Mouse (Mus musculus): ENCODE measurements at regions not wholly inside any gene's neighbourhood (a gene's known extent, or its start where the extent isn't known, plus 50 kb on each side); places are given as distances from the start of the nearest gene placed in this dataset.
A peak's percentile ranks its signal among the peaks of the same experiment; 100 is the strongest.

DNA sequence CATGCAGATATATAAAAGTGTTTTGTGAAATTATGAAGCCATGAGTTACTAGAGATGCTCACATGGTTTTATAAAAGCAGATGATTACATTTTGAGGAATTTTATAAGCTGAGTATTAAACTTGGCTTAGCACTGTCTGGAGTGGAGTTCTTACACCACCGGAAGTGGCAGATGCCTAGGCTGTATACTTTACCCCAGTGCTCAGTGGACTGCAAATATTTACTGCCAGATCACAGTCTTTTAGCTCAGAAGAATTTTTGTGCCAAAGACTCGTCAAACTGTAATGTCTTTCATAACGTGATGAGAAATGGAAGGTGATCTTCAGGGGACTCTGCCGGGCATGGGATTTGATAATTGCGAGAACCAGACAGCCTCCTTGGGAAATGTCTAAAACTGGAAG lies 136.1 kb upstream of the 9330182O14Rik start:
- no peak for DNase-seq (ENCODE audit: low spot score)

DNA sequence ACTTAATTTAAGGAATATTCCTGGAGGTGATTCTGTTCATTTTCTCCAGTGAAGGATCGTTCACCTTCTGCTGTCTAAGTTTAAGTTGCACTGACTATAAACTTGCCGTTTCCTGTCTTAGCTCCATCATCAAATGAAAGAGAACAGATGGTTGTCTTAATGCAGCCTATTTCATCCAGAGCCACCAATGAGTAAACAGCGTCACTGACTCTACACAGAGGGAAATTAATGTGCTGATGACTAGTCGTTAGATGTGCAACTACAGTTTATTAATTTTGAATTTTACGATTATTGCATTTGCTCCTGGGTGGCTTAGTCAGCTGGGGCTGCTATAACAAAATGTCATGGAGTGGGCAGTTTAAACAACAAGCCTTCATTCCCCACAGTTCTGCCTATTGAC lies 134.1 kb upstream of the 9330182O14Rik start:
- DNase-seq (ENCODE audit: low spot score), result no peak

DNA sequence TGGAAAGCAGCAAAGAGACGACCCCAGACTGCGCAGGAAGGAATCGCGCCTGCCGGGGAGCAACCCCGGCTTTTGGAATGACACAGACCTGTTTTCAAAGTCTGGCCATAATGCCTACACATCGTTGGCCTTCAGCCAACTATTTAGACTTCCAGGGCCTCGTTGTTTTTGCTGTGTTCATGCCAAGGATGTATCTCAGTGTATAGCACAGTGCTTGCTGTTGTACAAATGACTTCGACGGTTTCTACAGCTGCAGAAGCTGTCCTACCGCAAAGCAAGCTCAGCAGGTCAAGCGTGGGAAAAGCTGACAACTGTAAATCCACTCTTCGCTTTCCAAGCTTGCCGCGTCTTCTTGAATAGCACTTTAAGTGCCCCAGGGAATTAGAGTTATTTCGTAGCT lies 129.1 kb upstream of the 9330182O14Rik start:
- DNase-seq (ENCODE audit: low spot score), result no peak

DNA sequence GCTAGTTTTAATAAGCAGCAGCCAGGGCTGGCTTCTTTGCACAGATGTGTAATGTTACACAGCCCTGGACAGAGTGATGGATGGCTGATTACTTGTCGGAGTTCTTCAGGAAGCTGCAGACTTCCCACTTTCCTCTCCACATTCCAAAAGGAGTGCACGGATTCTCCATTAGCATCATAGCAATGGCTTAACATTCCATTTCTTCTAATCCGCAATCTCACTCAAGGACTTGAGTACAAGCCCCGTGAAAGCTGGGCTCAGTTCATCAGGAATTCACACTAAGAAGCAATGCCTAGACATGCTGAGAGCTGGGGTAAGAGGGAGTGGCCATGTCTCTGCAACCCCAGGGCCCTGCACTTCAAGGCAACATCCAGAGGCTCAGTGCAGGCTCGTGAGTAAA lies 126.3 kb upstream of the 9330182O14Rik start:
- DNase-seq (ENCODE audit: low spot score), result no peak

DNA sequence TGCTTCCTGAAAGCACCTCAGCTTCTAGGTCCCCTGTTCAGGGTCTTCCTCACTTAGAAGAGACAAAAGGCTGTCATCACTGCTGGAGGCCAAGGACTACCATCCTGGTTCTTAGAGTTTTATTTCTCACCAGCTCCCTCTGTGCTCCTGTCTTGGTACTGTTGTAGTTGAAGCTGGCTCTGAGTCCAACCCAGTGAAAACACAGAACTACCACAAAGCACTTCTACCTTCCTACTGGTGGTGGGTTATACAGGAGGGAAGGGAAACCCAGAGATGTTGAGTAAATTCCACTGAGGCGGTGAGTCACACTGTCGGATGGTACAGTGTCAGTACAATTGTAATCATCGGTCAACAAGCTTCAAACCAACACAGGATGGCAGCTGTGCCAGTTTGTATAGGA lies 120.3 kb upstream of the 9330182O14Rik start:
- no peak for DNase-seq (ENCODE audit: low spot score)

DNA sequence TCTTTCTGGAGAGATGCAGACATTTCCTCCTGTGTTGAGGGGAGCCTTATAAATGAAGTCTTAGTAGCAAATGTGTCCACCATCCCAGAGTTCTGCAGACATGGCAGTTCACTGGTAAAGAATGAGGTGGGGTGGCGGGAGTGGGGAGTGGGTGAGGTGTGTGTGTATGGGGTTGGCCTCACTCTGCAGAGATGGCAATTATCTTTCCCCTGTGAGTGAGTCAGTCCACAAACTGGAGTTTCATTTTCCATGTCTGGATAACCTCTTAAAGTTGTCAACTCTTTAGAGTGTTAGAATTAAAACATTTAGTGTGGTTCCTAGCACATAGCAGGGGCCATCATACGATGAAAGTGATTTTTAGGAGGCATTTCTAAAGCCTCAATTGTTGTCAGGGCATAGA lies 117.1 kb upstream of the 9330182O14Rik start:
- no peak for DNase-seq (ENCODE audit: low spot score)

DNA sequence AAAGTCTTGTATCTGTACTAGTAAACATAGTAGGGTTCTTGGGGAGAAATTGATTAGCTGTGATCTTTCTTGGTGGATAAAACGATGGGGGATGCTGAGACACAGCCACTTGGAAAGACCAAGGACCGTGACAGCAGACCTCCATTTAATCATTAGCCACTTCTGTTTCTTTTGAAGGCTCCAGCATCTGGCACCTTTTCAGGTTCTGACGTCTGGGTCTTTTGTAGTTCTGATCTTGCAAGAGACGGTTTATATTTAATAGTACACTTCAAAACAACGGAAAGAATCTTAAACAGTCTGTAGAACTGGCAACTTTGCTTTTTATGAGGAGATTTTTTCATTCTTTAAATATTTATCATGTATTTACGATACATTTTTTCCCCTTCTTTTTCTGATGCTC lies 116.6 kb upstream of the 9330182O14Rik start:
- DNase-seq (ENCODE audit: low spot score), result no peak

DNA sequence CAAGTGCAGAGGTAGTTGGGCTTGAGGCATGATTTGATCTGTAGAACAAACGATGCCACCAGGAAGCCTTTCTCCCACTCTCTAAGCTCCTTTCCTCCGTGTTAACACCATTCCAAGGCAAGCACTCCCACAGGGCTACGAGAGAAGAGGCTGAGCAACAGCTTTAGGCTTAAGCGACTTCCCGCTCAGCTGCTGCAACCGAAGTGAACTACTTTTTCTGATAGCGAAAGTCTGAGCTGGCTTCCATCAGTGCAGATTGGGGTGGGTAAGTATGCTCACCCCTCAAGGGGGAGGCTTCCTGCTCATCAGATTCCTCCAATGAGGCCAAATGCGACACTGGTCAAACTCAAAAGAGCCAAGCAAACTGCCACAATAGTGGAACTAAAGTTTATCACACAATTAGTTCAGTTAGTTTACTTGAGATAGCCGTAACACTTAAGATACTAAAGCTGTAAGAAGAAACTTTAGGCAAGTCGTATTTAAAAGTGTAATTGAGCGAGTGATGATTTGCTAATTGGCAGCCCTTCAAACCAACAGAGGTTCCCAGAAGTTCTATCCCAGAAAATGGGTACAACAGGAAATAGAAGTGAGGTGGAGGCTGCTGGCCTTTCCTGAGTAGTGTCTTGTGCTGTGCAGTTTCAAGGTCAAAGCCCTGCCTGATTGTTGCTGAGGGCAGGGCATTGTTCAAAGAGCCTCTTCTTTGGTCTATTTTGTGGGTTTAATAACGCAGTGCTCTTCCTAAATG lies 115.9 kb upstream of the 9330182O14Rik start:
- no peak for DNase-seq (ENCODE audit: low spot score)

DNA sequence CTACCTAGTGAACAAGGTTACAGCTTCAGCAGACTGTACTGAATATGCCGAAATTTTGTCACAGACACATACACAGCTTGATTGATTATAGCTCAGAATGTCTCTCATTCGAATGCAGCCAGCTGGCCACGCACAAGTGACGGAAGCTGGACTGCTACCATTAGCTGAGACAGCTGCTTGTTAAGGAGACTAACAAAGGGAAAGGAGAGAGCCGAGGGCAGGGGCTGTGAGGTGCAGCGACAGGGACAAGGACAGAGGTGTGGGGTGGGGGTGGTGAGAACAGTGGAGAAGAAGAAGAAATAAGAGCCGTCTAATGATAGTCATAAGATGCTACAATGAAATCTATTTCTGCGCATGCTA lies 115.4 kb upstream of the 9330182O14Rik start:
- no peak for DNase-seq (ENCODE audit: low spot score)

DNA sequence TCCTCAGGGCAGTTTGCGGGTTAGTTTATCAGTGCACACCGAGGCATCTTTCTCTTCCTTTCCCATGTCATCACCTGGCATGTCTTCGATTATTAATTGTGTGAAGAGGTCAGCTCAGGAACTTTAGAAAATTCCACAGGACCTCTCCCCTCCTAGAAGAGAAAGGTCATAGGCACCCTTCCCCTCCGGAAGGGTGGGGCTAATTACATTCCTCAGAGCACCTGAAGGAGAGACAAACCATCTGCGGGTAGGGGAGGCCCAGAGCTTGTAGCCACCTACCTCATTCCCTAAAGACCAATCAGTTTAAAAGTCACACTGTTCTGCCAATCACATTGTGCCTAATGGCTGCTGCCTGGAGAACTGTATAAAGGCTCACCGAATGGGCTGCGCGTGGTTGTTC lies 114.9 kb upstream of the 9330182O14Rik start:
- no peak for DNase-seq (ENCODE audit: low spot score)

DNA sequence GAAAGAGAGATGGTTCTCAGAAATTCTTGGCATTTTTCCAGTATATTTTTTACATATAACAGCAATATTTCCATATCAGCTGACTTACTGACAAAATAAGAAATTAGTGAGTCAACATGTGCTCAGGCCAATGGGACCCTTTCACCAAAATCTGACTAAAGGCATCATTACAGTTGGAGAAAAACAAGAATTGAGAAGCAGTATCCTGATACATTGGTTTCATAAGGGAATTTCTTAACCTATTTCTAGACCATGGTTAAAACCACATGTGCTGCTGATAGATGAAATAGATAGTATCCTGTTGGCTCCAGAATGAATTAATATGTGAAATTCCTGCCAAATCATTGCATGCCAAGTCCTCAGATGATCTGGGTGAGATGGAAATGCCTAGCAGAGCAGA lies 114.1 kb upstream of the 9330182O14Rik start:
- no peak for DNase-seq (ENCODE audit: low spot score)

DNA sequence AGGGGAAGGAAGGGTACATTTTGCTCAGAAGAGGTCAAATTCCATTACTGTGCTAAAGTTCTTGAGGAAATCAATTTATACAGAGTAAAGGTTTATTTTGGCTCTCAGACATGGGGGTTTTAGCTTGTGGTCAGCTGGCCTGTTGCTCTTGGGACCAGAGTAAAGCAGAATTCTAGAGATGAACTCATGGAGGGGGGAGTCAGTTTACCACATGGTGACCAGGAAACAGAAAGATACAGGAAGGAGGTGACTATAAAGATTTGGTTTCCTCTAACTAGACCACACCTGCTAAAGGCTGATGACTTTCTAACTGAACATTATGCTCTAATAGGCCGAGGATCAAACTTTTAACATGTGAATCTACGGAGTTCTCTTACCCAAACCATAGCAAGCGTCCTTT lies 113.5 kb upstream of the 9330182O14Rik start:
- no peak for DNase-seq (ENCODE audit: low spot score)

DNA sequence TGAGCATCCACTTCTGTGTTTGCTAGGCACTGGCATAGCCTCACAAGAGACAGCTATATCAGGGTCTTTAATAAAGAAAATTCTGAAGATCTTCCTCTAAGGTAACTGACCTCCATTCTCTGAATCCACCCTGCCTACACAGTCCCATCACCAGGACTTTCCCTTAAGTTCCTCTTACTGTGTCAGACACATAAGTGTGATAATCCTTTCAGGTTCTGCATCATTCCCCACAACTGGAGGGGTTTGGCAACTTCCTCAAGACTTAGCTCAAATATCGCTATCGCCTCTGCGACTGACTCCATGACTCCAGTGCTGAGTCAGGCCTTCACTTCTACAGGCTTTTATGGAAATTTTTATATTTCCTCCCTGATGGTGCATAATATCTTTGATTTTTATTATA lies 111.0 kb upstream of the 9330182O14Rik start:
- no peak for DNase-seq (ENCODE audit: low spot score)

DNA sequence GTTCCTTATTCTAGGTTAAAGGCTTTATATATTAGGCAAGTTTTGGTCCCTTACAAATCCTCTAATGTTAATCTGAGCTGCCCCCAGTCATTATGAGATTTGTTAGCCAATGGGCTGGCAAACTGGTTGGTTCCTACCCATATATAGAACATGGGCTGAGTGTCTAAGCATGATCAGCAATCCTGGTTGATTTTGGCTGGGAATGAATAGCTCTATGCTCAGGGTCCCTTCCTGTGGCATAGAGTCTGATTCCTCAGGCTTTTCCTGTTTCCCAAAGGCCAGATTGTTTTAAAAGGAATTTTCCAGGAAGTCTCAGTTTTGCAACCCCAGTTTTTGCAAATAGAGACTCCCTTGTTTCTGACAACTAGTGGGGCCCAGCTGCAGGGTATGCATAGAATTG lies 102.1 kb upstream of the 9330182O14Rik start:
- no peak for DNase-seq (ENCODE audit: low spot score)

DNA sequence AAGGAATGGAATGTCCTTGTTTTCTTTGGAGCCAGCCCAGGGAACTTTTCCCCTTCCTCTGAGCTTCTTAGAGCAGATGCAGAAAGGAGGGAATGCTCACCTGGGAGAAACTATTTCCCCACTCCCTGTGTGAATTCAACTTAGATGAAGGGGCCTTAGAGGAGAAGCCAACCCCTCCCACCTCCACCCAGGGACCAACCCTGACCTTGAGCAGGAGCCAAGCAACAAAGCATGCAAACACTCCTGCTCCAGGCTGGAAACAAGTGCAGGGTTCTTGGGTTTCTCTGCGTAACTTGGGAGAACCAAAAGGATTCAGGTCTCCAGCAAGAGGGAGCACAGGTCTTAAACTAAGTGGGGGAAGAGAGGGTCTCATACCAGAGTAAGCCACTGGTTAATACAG lies 98.0 kb upstream of the 9330182O14Rik start:
- no peak for DNase-seq (ENCODE audit: low spot score)

DNA sequence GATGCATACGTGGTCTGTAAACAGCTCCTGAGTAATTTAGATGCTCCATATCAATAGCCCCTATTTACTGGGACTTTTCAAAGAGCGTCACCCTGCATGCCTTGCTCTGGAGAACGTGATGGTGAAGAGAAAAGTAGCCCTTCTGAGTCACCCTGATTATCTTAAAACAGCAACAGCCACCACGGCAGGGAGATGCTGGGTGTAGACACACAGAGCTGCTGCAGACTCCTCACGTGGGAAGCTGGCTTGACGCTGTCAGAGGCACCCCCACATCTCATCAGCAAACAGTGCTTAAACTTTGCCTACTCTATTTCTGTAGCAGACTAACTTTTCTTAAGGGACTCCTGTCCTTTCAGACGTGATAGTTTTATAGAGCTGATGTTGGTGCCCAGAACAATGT lies 96.9 kb upstream of the 9330182O14Rik start:
- no peak for DNase-seq (ENCODE audit: low spot score)

DNA sequence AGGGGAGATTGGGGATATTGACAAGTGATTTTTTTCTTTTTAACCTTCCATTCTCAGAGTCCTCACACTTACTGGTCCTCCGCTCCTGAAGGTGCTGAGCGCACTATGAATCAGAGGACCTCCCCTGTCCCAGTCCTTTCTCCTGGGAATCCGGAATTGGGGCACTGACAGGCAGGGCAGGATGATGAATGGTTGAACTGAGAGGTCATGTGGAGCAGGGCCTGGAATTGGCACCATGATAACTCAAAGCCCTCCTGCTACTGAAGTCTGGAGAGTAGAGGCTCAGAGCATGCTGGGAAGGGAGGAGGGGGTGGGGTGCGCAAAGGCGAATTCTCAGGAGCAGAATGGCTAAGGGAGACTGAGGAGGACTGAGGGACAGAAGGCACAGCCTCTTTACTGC lies 87.9 kb upstream of the 9330182O14Rik start:
- DNase-seq (ENCODE audit: low spot score), result no peak

DNA sequence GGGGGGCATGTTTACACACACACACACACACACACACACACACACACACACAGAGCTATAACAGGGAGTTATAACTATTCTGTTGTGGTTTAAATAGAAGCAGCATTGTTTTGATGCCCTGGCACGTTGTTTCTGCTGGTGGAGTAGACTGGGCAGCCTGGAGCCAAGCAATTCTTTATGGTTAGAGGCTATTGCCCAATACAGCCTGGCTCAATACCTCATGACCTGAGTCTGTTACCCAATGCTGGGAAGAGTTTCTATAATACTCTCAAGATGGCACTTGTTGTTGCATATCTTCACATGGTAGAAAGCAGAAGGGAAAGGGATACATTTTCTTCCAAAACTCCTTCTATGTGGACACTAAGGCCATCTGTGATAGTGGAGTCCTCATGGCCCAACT lies 87.1 kb upstream of the 9330182O14Rik start:
- no peak for DNase-seq (ENCODE audit: low spot score)

DNA sequence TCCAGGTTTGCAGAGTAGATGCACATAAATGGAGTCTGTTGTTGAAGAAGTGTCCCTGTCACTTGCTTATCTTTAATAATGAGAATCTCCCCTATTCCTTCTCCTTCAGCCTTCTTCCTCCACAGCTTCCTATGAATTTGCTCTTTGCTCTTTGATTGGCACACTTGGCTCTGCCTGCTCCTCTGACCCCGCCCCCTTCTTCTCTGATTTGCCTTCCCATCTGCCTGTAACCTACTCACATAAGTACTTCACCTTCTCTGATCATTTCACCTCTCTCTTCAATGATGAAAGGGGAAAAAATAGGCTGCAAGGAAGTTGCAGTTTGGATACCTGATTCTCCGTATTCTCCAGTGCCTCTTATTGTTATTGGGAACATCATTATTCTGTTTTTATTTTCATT lies 66.1 kb upstream of the 9330182O14Rik start:
- DNase-seq (ENCODE audit: low spot score), result no peak

DNA sequence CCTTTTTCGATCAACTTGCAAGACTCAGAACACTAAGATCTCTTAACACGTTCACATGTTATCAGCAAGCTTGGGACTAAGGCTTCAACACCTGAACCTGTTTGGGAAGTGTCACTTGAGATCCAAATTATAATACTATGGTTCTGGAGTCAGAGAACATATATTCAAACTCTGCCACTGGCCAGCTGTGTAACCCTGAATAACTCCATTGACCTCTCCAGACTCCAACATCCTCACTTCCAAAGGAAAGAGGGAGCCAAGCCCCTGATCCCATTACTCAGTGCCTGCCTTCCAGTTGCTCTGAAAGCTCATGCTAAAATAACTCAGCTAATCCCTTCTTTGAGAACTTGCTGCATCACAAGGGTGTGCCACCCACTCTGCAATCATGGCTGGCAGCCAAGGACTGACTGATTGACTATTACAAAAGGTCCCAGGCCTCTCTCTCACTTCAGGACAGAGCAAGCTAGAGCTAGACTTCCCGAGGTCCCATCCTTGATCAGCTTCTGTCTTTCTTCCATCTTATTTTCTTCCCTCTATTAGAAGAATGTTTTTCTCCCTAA lies 58.8 kb upstream of the 9330182O14Rik start:
- peak; percentile 6 for DNase-seq (ENCODE audit: low spot score)

DNA sequence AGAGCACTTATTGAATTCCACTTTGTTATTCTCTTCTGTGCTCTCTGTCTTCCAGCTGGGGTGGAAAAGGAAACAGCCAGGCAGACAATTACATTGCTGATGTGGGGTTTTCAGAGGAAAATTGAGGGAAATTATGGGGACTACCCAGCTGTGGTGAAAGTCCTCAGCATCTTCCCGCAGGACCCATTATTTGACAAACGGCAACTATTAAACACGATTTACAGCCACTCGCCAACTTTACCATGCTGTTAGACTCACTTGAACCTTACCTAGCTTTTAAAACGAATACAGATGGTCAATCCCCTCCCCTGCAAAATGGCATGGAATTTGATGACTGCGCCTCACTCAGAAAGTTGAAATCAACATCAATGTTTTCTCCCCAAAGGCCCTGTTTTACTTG lies 54.3 kb upstream of the 9330182O14Rik start:
- no peak for DNase-seq (ENCODE audit: low spot score)

All from urinary bladder, postnatal 14 days (tissue).